Mouse (Mus musculus): ENCODE data around the gene Mpped2. TPM values are rescaled to one million over a fixed set of nuclear protein-coding genes. Genes with fewer than 3 reads are reported as not detected.

Mpped2 gene
- polyA plus RNA-seq, 1 experiment from 2014 or later = 20.2 TPM

DNA sequence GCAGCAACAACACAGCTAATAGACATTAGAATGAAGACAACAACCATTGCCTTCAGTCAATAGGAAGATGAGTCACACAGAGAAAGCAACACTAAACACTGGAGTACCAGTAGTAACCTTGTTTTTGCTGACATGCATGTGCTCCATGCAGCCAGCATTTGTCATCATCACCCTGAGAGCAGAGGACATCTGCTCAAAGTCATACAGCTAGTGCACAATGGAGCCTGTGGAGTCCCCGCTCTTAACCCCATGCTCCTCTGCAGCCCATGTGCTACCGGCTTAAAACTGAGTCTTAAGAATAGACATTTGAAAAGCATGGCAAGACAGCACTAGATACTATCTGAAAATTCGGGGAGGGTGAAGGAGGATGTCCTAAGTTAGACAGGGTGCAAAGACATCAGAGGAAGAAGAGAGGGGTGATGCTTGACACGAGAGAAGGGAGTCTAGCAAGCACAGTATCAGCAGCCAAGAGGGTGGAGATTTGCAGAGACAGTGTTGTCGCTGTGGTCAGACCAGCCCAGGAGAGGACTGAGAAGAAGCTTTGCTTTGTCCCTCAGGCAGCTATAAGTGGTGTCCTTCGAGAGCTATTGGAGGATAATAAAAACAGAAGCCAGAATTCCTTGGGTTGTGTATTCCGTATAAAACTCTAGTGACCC, 85.9 kb downstream of the Mpped2 start:
- peaks cover 3% of the 10 kb centered on the region; the same call in 1 of the 2 replicates for H3K4me1 ChIP-seq (ENCODE audit: control insufficient read depth, insufficient read depth, low read length)
- H3K4me2 ChIP-seq (ENCODE audit: low read depth, low read length) = no peak overlapping the region
- no peaks in the 10 kb centered on the region for H3K36me3 ChIP-seq (ENCODE audit: control insufficient read depth, insufficient read depth, low read length)
- H3K4me3 ChIP-seq (ENCODE audit: low read length) = no peak overlapping the region
- 75% methylated on average over 7 of the region's 7 CpGs for WGBS
- no peak for ATAC-seq
- H3K9me3 ChIP-seq (ENCODE audit: control insufficient read depth, low read length) = no peaks in the 10 kb centered on the region
- no peak overlapping the region for H3K9ac ChIP-seq (ENCODE audit: low read depth, low read length)
- no peaks in the 10 kb centered on the region for H3K27me3 ChIP-seq (replicated peaks; ENCODE audit: control insufficient read depth, insufficient read depth, low read length)
- no peak overlapping the region for H3K27ac ChIP-seq (ENCODE audit: low read length)

DNA sequence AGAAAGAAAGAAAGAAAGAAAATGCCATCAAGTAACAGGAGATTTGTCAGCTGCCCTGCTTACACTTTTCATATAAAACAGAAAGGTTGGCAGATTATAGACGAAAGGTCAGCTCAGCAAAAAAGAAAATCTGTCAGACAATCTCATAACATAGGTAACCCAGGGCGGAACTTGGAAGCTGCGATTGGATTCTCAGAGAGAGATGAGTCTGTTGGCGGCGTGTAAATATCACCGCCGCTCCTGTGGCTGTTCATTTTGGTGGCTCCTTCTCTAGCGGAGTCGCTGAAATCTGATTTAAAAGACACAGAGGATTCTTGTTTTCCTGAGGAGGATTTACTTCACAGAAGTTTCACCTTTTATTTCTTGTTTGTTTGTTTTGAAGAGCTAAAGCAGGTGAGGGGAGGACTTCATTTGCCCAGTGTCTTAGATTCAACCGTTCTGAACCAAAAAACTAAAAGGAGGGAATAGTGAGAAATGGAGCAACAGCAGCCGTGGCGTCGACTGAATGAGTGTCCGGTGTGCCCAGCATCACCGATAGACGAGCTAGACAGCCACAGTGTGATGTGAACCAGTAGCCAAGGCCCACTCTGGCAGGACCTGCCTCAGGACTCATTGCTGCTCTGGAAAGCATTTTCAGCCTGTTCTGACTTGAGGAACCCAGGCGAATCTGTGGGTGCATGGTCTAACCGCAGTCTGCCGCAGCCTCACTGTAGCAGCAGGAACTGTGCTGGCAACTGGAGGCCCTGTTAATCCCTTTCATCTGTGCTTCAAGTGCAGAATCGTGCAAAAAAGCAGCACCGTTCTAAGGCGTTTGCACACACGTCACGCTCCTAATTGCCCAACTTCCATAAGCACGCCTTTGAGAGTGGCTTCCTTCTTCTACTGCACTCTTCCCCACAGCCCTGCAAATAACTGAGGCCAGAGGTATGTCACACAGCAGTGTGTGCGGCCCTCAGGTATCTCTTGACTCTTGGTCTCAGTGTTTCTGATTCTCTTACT, 88.4 kb downstream of the Mpped2 start:
- no peaks in the 10 kb centered on the region for H3K36me3 ChIP-seq (ENCODE audit: control insufficient read depth, insufficient read depth, low read length)
- 83% methylated on average over 26 of the region's 26 CpGs for WGBS
- no peak overlapping the region for H3K9ac ChIP-seq (ENCODE audit: low read depth, low read length)
- H3K27me3 ChIP-seq (replicated peaks; ENCODE audit: control insufficient read depth, insufficient read depth, low read length) = no peaks in the 10 kb centered on the region
- peaks cover 3% of the 10 kb centered on the region; the same call in 1 of the 2 replicates for H3K4me1 ChIP-seq (ENCODE audit: control insufficient read depth, insufficient read depth, low read length)
- H3K4me2 ChIP-seq (ENCODE audit: low read depth, low read length) = no peak overlapping the region
- no peak overlapping the region for H3K4me3 ChIP-seq (ENCODE audit: low read length)
- no peak for ATAC-seq
- H3K9me3 ChIP-seq (ENCODE audit: control insufficient read depth, low read length) = no peaks in the 10 kb centered on the region
- H3K27ac ChIP-seq (ENCODE audit: low read length) = no peak overlapping the region

GRCm38 (mm10) chr2:106783311-106783710, 90.2 kb downstream of the Mpped2 start:
- Histone ChIP-seq H3K9me3 (ENCODE audit: control insufficient read depth, low read length) (no peaks in the 10 kb centered on the region), H3K4me1 (ENCODE audit: control insufficient read depth, insufficient read depth, low read length) (peaks cover 3% of the 10 kb centered on the region; the same call in 1 of the 2 replicates), H3K27ac (ENCODE audit: low read length) (no peak overlapping the region), H3K27me3 (replicated peaks; ENCODE audit: control insufficient read depth, insufficient read depth, low read length) (no peaks in the 10 kb centered on the region), H3K9ac (ENCODE audit: low read depth, low read length) (no peak overlapping the region), H3K4me2 (ENCODE audit: low read depth, low read length) (no peak overlapping the region), H3K4me3 (ENCODE audit: low read length) (no peak overlapping the region), H3K36me3 (ENCODE audit: control insufficient read depth, insufficient read depth, low read length) (no peaks in the 10 kb centered on the region)
- 60% methylated on average over 4 of the region's 4 CpGs for WGBS
- ATAC-seq = no peak

DNA sequence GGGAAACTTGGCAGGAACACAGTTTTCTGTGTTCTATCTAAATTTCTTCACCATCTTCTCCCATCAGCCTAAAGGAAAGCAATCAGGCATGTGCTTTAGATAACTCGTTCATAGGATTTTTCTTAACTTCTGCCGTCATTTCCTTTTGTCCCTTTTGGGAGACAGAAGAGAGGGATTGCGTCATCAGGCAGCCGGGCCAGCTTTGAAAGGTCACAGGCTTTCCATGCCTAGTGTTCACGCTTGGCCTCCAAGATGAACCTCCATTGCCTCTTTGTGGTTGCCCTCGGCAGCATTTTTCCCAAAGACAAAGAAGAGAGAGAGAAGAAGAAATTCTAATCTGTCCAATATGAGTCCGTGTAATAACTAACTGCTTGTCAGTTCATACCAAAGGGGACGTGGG, 95.0 kb downstream of the Mpped2 start:
- Histone ChIP-seq H3K4me2 (ENCODE audit: low read depth, low read length) (no peak overlapping the region), H3K9me3 (ENCODE audit: control insufficient read depth, low read length) (no peaks in the 10 kb centered on the region), H3K4me3 (ENCODE audit: low read length) (no peak overlapping the region), H3K27ac (ENCODE audit: low read length) (no peak overlapping the region), H3K4me1 (ENCODE audit: control insufficient read depth, insufficient read depth, low read length) (peaks cover 13% of the 10 kb centered on the region), H3K9ac (ENCODE audit: low read depth, low read length) (no peak overlapping the region), H3K36me3 (ENCODE audit: control insufficient read depth, insufficient read depth, low read length) (no peaks in the 10 kb centered on the region), H3K27me3 (replicated peaks; ENCODE audit: control insufficient read depth, insufficient read depth, low read length) (no peaks in the 10 kb centered on the region)
- ATAC-seq = no peak
- 49% methylated on average over 8 of the region's 8 CpGs for WGBS

GRCm38 (mm10) chr2:106788573-106788972, 95.5 kb downstream of the Mpped2 start:
- Histone ChIP-seq H3K4me2 (ENCODE audit: low read depth, low read length) (no peak overlapping the region), H3K9me3 (ENCODE audit: control insufficient read depth, low read length) (no peaks in the 10 kb centered on the region), H3K27ac (ENCODE audit: low read length) (no peak overlapping the region), H3K4me1 (ENCODE audit: control insufficient read depth, insufficient read depth, low read length) (peaks cover 11% of the 10 kb centered on the region), H3K4me3 (ENCODE audit: low read length) (no peak overlapping the region), H3K9ac (ENCODE audit: low read depth, low read length) (no peak overlapping the region), H3K36me3 (ENCODE audit: control insufficient read depth, insufficient read depth, low read length) (no peaks in the 10 kb centered on the region), H3K27me3 (replicated peaks; ENCODE audit: control insufficient read depth, insufficient read depth, low read length) (no peaks in the 10 kb centered on the region)
- 61% methylated on average over 4 of the region's 4 CpGs for WGBS
- no peak for ATAC-seq

DNA sequence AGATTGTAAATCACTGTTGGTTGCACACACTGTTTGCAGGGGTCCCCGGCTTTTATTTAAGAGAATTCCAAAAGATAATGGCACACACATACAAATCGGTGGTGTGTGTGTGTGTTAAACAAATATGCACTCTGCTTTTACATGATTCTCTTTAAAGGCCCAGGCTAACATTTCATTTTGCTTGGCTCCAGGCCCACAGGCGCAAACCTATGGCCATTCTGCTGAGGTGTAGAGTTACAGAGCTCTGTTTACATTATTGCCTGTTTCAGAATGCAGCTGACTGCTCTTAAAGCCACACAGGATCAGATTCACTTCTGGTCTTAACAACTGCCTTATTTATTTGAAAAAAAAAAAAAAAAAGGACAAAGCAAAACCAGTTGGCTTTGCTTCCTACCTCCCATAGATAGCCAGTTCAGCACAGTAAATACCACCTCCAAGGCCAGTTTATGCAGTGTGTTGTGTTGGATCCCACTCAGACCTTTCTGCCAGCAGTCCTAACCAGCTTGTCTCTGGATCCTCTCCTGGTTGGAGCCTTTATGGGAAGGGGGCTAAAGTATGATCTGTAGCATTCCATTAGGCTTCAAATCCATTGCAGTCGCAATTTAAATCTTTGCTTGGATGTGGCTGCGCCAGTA, 96.7 kb downstream of the Mpped2 start:
- peak; percentile 71 for ATAC-seq
- H3K27me3 ChIP-seq (replicated peaks; ENCODE audit: control insufficient read depth, insufficient read depth, low read length) = no peaks in the 10 kb centered on the region
- H3K4me3 ChIP-seq (ENCODE audit: low read length) = no peak overlapping the region
- H3K4me1 ChIP-seq (ENCODE audit: control insufficient read depth, insufficient read depth, low read length) = peaks cover 11% of the 10 kb centered on the region
- H3K4me2 ChIP-seq (ENCODE audit: low read depth, low read length) = no peak overlapping the region
- WGBS = 37% methylated on average over 5 of the region's 5 CpGs
- H3K36me3 ChIP-seq (ENCODE audit: control insufficient read depth, insufficient read depth, low read length) = no peaks in the 10 kb centered on the region
- no peak overlapping the region for H3K27ac ChIP-seq (ENCODE audit: low read length)
- no peaks in the 10 kb centered on the region for H3K9me3 ChIP-seq (ENCODE audit: control insufficient read depth, low read length)
- H3K9ac ChIP-seq (ENCODE audit: low read depth, low read length) = no peak overlapping the region

GRCm38 (mm10) chr2:106790329-106790701, 97.2 kb downstream of the Mpped2 start:
- no peak overlapping the region for H3K27ac ChIP-seq (ENCODE audit: low read length)
- 36% methylated on average over 3 of the region's 3 CpGs for WGBS
- no peak for ATAC-seq

DNA sequence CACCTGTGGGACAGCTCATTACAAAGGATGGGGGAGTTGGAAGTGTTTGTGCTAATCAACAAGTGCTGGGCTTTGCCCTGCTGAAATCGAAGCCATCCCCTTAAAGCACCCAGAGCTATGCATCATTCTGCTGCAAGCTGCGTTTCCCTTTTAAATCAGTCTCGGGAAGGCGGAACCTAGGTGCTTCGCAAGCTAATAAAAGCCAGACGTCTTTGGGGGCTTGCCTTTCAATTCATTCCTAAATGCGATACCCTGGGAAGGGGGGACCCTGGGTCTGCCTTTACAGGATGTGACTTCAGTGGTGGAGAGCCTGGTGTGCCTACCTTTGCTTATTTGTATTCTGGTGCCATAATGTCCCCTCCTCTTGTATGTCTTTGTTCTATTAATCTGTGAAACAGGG, 103.2 kb downstream of the Mpped2 start:
- Histone ChIP-seq H3K27me3 (replicated peaks; ENCODE audit: control insufficient read depth, insufficient read depth, low read length) (no peaks in the 10 kb centered on the region), H3K4me3 (ENCODE audit: low read length) (no peak overlapping the region), H3K9me3 (ENCODE audit: control insufficient read depth, low read length) (no peaks in the 10 kb centered on the region), H3K4me2 (ENCODE audit: low read depth, low read length) (no peak overlapping the region), H3K27ac (ENCODE audit: low read length) (no peak overlapping the region), H3K36me3 (ENCODE audit: control insufficient read depth, insufficient read depth, low read length) (no peaks in the 10 kb centered on the region), H3K9ac (ENCODE audit: low read depth, low read length) (no peak overlapping the region), H3K4me1 (ENCODE audit: control insufficient read depth, insufficient read depth, low read length) (no peaks in the 10 kb centered on the region)
- WGBS = 33% methylated on average over 7 of the region's 7 CpGs
- ATAC-seq = no peak

More at GRCm38 (mm10) chr2:106790329-106790701, 97.2 kb downstream of the Mpped2 start:
- no peak overlapping the region for H3K9ac ChIP-seq (ENCODE audit: low read depth, low read length)
- H3K36me3 ChIP-seq (ENCODE audit: control insufficient read depth, insufficient read depth, low read length) = no peaks in the 10 kb centered on the region
- H3K27me3 ChIP-seq (replicated peaks; ENCODE audit: control insufficient read depth, insufficient read depth, low read length) = no peaks in the 10 kb centered on the region
- H3K4me1 ChIP-seq (ENCODE audit: control insufficient read depth, insufficient read depth, low read length) = peaks cover 11% of the 10 kb centered on the region
- no peaks in the 10 kb centered on the region for H3K9me3 ChIP-seq (ENCODE audit: control insufficient read depth, low read length)
- H3K4me3 ChIP-seq (ENCODE audit: low read length) = no peak overlapping the region
- no peak overlapping the region for H3K4me2 ChIP-seq (ENCODE audit: low read depth, low read length)

DNA sequence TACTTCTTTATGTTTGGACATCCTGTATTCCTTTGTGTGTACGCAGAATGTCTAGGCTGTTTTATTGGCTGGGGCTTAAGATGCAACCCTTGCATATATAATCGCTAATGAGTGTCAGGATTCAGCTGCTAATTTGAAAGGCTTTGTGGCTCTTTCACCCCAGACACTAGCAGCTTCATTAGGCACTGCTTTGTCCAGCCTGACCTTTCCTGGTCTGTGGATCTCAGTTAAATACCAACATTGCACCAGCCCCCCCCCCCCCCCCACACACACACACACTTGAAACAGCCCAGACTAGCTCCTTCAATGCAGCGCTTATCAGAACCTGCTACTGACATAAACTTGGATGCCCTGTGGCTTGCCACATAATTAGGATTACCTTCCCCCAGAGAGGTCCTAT, 104.8 kb downstream of the Mpped2 start:
- no peaks in the 10 kb centered on the region for H3K9me3 ChIP-seq (ENCODE audit: control insufficient read depth, low read length)
- H3K36me3 ChIP-seq (ENCODE audit: control insufficient read depth, insufficient read depth, low read length) = no peaks in the 10 kb centered on the region
- no peak overlapping the region for H3K27ac ChIP-seq (ENCODE audit: low read length)
- 46% methylated on average over 3 of the region's 3 CpGs for WGBS
- H3K9ac ChIP-seq (ENCODE audit: low read depth, low read length) = no peak overlapping the region
- no peaks in the 10 kb centered on the region for H3K27me3 ChIP-seq (replicated peaks; ENCODE audit: control insufficient read depth, insufficient read depth, low read length)
- no peak overlapping the region for H3K4me3 ChIP-seq (ENCODE audit: low read length)
- no peaks in the 10 kb centered on the region for H3K4me1 ChIP-seq (ENCODE audit: control insufficient read depth, insufficient read depth, low read length)
- no peak for ATAC-seq
- no peak overlapping the region for H3K4me2 ChIP-seq (ENCODE audit: low read depth, low read length)

All from intestine, embryonic 16.5 days (tissue).